Mouse (Mus musculus) megakaryocyte-erythroid progenitor cell, adult 5-6 weeks (primary cell): ENCODE measurements at regions not wholly inside any gene's neighbourhood (a gene's known extent, or its start where the extent isn't known, plus 50 kb on each side); places are given as distances from the start of the nearest gene placed in this dataset.

Experiments used
- ATAC-seq: replicated peaks from 2 replicates; pipeline ENCODE4 v1.8.0; 2016; ENCODE audit warnings: mild to moderate bottlenecking, inconsistent platforms; ENCODE audit not compliant: severe bottlenecking, poor library complexity, low FRiP score, low TSS enrichment

DNA sequence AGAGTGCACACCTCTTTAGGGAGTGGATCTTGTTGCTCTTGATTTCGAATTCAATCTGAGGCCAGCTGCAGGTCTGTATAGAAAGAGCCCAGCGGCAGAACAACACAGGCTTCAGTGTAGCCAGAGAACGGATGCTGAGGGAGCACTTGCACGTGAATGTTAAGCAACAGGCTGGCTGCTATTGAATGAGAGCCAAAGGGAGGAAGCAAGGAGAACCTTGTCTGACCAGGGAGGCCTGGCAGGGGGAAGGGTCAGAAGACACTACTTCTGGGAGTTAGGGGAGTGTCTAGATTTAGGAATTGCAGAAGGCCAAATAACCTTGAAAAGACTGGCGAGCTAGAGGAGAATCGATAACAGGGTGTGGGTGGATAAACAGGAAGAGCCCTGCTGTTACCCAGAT, 163.8 kb downstream of the Cdh26 start:
- ATAC-seq: peak; percentile 38

DNA sequence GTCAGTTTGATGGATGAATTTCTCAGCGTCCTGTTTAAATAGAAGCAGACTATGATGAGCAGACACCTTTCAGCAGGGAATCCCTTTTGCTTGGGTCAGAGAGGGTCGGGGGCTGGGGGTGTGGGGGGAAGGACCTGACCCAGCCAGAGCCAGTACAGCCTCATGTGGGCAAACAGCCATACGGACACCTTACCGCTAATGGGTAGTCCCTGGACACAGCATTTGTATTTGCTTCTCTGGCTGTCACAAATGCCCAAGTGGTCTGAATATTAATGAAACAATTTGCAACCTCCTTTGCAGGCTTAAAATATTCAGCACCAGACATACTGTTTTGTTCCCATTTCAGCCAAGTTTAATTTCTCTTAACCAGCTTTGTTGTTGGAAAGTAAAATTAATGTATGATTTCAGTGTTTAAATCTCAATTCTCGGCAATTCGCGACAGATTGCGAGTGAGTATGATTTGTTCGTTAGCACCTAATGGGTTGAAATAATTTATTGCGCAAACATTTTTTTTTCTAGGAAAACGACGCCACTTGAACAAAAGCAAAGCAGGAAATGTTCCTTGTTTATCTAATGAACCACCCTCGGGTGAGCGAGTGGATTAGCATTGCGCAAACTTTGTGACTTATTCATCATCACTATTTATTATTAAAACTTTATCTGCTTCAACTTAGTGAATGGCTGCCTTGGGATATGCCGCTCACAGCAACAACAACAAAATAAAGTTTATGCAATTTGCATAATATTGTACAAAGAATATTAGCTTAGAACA, 166.2 kb downstream of the Cdh26 start:
- no peak for ATAC-seq

DNA sequence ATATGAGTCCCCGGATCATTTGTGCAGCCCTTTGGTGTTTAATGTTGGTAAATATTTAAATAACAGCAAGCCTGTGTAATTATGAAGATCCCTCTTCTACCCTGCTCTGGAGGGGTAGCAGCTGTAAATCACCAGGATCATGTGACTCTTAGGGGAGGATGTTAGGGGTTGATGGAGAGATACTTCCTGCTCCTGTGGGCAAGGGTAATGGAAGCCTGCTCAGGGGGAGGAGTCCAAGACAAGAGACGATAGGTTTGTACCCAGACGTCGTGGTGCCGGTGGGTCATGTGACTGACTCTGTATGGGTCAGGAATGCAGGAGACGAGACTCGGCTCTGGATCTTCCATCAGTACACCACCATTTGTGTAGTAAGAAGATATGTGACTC, 166.7 kb downstream of the Cdh26 start:
- no peak for ATAC-seq

DNA sequence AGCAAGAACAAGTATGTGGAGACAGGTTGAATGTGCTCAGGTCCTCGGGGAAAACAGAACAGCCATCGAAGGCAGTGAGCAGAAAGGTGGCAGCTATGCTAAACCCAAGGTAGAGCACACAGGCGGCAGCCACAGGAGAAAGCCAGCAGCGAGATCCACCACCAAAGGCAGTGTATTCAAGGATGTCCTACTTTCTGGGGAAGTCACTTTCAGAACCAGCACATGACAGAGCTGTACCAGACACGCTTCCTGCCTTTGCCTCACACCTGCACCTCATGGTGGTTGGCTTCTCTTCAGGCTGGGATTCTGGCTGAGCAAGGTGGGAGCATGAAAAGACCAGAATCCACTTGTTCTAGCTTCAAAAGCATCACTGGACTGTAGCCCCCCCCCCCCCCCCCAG, 168.0 kb downstream of the Cdh26 start:
- no peak for ATAC-seq

DNA sequence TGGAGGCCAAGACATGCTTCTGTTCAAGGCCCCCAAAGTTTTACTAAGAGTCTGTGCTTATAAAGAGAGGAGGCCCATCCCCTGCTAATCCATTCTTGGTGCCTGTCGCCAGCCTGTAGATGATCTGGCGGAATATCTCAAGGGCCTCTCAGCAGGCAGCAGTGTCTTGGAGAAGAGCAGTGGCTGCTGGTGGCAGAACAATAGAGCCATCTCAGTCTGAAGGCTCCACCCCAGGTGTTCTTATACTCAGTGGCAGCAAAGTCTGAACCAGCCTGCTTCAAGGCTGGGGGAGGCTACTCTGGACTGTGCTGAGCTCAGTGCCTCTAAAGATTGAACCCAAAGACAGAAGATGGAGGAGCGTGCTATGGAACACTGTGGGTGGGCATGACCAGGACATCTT, 168.5 kb downstream of the Cdh26 start:
- no peak for ATAC-seq

DNA sequence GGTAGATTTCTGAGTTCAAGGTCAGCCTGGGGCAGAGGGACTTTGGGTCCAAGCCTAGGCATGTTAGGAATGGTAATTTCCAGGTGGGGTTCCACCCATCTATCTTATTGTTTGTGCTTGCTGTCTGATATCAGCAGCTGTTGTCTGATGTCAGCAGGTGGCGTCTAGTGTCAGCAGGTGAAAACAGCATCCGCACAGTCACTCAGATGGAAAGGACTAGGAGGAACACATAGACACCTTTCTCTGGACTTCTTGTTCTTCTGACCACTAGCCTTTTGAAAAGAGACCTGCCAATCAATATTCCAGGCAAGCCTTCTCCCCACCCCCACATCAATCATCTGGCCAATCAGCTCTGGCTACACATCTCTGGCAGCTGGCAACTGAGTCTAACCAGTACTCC, 173.1 kb downstream of the Cdh26 start:
- no peak for ATAC-seq

DNA sequence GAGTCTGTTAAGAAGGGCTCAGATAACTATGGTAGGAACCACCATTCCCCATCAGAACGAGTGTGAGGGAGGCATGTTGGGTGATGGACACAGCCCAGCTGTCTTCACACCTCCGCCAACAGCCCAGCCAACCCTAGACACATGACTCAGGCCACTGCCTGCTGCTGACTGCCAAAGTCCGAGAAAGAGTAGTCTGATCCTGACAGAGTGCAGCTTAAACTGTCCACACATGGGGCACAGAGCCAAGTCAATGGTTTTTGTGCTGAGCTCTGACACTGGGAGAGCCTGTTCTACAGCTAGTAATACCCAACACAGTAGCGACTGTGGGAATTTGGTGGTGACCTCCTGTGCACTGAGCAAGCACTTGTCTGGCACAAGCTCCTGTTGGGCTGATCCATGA, 176.4 kb downstream of the Cdh26 start:
- ATAC-seq: no peak

DNA sequence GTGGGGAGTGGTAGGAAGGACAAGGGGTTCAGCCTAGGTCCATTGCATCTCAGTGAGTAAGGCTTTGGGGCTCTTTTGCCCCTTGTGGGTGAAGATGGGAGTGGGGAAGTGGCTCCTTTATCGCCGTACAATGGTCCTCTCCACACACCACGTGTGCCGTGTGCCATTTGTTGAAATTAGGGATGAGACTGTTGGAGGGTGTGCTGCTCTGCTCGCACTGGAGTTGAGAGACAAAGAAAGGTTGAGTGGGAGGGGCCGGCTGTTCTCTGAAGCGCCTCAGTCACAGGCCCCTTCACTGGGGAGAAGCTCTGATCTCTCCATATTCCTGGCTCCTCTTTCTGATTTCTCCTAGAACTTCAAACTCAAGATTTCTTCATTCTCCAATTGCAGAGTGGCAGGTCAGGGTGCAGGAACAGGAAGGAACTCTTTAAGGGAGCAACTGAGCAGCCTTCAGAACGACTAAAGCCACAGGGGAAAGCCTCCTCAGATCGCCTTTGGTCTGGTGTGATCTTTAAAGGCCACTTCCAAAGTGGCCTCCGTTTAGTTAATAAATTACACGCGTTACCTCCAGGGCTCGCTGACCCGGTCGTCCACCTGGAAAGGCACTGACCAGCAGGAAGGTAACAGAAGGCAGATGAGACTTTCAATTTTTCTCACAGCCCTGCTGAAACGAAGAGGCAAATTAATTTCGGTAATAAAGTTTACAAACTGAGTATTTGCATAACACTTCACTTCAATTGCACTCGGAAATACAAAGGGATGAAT, 180.1 kb downstream of the Cdh26 start:
- ATAC-seq: no peak

DNA sequence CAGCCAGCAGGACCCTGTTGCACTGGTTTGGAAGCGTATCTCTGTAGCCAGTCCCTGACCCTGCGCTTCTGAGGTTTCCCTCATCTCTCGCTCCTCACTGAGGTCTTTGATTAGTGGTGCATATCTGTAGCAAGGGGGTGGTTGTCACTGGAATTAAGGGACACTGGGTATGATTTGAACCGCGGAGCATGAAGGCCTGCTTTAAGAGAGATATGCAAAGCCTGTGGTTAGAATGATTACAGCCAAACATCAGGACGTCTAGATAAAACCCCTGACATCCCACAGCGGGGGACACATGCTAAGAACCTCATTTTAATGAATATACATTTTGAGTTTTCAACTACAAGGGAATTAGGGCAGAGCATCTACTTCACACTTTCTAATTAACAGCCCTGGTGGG, 184.4 kb downstream of the Cdh26 start:
- ATAC-seq: peak; percentile 95

DNA sequence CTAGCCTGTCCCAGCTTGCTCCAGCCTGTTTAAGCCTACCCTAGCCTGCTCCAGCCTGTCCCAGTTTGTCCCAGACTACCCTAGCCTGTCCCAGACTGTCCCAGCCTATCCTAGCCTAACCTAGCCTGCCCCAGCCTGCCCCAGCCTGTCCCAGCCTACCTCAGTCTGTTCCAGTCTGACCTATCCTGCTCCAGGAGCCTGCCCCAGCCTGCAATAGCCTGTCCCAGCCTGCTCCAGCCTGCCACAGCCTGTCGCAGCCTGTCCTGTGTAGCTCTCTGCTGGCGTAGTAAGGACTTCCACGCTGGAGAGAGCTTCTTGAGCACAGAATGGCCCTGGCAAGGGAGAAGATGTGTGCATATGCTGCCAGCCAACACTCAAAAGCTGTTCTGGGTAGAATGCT, 192.5 kb downstream of the Cdh26 start:
- peak; percentile 26; the same call in 1 of the 2 replicates for ATAC-seq

DNA sequence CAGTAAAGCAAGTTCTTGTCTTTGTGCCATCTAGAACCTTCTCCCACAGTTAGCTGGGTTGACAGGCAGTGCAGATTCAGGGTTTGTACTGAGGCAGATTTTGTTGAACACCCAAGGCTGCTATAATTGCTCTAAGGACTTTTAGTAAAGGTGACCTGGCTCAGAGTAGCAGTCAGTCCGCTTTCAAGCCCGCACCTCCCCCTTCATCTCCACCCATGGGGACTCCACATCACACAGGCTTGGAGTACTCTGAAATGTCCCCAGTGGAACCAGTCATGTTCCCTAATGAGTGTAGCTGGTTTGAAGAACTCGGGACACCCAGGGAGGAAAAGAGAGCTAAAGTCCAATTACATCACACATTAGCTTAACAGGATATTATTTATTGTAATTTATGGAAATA, 194.1 kb downstream of the Cdh26 start:
- no peak for ATAC-seq

DNA sequence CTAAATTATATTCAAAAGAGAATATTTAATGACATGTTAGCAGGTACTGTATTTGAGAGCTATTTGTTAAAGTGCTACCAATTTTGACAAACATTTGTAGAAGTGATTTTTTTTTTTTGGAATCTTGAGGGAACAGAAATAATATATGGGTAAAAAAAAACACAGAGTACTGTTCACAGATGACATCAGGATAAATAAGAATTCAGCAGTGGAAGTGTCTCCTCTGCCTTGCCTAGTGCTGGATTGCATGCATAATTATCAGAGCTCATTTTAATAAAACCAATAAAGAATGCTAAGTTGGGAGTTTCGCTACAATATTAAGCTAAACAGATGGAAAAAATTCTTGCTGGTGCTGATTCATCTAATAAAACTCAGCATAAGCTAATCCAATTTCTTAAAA, 194.6 kb downstream of the Cdh26 start:
- no peak for ATAC-seq

DNA sequence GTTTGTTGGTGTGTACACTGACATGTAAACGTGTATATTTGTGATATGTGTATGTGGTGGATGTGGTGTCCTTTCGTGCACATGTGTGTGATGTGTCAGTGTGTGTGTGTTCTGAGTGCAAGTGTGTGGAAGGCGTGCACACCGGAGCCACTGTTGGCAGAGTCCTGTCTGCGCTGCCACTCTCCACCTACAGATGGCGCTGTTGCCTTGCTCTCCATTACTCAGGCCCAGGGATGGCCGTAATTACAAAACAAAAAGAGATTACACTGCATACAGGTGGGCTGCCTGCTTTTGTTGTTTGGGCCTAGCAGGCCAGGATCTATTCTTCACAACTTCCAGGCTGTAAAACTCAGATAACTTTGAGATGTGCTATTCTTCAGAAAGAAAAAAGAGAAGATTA, 199.4 kb downstream of the Cdh26 start:
- peak; percentile 67 for ATAC-seq

DNA sequence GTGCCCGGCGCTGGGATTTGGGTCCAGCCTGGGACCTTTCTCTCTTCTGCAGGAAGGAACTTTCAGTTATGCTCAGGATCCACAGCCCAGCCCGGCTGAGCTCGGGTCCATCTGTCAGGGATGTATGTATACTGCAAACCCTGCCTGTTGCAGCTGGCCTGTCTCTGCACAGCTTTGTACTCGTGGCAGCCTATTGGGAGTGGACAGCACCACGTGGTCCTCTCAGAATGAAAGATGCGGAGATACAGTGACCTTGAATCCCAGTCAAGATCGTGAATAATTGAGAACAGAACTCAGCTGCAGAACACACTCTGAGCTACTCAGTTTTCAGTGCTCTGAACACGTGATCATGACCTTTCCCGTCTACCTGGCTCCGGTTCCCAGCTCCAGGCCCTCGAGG, 200.2 kb downstream of the Cdh26 start:
- ATAC-seq: no peak

DNA sequence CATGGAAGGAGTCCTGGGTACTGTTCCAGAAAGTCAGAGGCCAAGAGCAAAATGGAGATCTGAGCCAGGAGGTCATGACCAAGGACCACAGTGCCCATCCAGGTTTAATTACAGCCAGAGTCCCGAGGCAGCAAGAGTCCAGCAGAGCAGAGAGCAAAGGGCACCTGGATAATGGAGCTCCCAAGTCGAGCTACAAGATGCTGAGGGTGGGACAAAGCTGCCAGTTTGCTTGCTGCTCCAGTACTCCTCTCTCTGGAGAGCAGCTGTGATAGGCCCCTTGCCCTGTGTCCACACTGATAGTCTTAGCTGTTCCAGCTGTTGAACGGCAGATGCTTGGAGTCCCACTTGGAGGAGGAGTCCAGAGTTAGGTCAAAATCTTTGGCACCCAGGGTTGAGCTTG, 201.0 kb downstream of the Cdh26 start:
- no peak for ATAC-seq

DNA sequence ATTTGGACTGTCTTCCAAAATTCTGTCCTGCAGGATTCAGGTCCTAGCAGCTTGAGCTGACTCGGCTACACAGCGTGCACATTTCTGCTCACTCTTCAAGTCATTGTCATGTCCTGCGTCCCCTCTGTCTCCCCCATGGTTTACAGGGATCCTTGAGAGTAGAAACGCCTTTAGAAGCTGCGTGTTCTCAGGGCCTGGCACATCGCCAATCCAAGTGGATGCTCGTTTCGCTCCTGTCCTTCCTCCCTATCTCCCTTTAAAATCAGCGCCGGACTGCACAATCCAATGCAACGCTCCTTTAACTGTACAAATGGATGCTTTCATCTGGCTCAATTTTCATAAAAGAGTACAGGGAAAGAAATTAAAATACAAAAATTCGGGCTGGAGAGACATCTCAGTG, 201.6 kb downstream of the Cdh26 start:
- no peak for ATAC-seq

DNA sequence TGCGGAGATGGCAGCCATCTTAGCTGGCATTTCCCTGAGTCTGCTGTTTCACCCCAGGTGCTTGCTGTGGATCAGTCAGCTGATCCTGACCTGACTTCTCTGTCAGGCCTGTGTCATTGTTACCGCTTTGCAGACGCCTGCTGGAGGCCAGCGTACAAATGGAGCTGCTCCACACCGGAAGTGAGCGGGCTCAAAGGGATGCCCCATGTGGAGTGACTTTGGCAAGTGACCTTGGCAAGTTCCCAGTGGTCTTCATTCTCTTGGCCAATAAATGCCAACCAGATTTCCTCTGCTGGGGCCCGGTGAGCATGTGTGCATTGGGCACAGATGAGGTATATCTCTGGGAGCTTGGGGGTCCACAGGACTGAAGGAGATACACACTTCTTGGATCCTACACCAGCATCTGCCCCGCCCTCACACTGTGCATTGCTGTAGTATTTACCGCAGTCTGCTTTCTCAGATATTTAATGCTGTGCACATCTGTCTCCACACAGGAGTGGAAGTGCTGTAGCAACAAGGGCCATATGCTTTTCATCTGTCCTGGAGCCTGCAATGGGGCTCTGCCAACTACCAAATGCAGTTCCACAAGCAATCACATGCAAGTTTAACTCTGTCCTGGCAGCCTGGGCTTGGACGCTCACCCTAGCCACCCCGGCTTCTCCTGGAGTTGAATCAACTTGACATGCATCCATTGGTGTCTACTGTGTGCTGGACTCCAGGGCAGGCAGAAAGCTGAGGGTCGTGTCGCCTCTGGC, 202.7 kb downstream of the Cdh26 start:
- no peak for ATAC-seq

DNA sequence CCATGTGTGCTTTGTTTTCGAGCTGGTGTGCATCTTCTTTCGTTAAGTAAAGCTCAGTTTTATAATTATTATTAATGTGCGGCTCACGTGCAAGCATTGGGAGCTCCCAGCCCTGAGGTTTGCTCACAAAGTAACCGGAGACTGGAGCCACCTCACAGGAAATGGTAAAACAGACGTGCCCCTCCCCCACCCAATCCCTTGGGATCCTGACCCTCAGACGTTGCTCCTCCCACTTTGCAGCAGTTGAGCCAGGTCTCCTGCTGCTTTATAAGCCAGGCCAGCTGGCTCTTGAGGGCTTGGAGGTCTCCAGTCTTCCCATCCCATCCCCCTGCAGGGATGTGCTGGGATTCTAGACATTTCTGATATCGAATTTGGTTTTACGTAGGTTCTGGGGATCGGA, 203.8 kb downstream of the Cdh26 start:
- no peak for ATAC-seq

DNA sequence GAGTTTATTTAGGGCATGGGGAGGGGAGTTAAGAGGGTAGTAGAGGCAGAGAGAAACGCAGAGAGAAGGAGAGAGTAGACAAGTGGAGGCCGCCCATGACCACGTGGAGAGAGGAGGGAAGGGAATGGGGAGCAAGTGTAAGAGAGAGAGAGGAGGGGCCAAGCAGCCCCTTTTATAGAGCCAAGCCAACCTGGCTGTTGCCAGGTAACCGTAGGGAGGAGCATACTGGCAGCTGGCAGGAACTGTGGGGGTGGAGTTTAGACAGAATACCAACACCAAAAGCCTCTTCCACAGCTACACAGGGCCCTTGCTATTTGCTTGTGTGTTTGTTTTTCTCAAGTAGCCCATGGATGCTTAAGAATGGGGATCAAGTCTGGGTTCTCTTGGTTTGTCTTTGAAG, 205.4 kb downstream of the Cdh26 start:
- no peak for ATAC-seq

DNA sequence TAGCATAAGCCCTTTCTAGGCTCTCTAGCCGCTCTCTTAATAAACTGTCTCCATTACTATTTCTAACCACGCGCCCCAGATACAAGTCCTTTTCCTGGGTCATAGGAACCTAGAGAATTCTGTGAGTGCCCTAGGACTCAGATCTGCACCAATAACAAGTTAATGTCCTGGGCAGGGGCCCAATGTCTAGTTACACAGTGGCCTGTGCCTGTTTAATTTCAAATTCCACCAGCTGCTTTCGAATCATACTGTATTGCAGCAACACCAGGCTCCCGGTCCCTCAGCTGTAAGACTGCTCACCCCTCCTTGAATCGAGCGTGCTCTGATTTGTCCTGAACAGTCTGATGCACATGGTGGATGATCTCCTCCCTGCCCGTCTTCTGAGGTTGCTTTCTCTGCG, 206.6 kb downstream of the Cdh26 start:
- ATAC-seq: no peak
